Mouse (Mus musculus) neural tube, embryonic 11.5 days (tissue): Measurements from ENCODE around the gene L3mbtl4. TPM values are rescaled to one million over a fixed set of nuclear protein-coding genes. Genes with fewer than 3 reads are reported as not detected.

ENCODE experiments used
- ATAC-seq: fragments of 200-750 bp; cut with Nextera tagmentation; 2 replicates; pipeline ENCODE4 v1.8.0; 2017; ENCODE audit warnings: moderate number of reproducible peaks, mild to moderate bottlenecking, moderate TSS enrichment, moderate library complexity; ENCODE audit not compliant: insufficient read depth, low FRiP score, low TSS enrichment
- DNase-seq: peaks from one replicate; pipeline ENCODE4 v3.0.0-alpha.2; 2015; ENCODE audit warnings: low spot score
- H3K27ac ChIP-seq: fragments of 300-500 bp; sonication (generic); 2 replicates; pipeline ENCODE4 v1.5.1; 2014; ENCODE audit warnings: low read depth, mild to moderate bottlenecking, low read length
- H3K27me3 ChIP-seq: fragments of 300-500 bp; sonication (generic); 2 replicates; pipeline ENCODE4 v1.6.1; 2014; ENCODE audit warnings: mild to moderate bottlenecking, low read length, mixed read lengths; ENCODE audit not compliant: control insufficient read depth, insufficient read depth
- H3K36me3 ChIP-seq: fragments of 300-500 bp; sonication (generic); 2 replicates; pipeline ENCODE4 v1.6.1; 2014; ENCODE audit warnings: mild to moderate bottlenecking, low read length, moderate library complexity, mixed read lengths; ENCODE audit not compliant: control insufficient read depth, insufficient read depth
- H3K4me1 ChIP-seq: fragments of 300-500 bp; sonication (generic); 2 replicates; pipeline ENCODE4 v1.6.1; 2014; ENCODE audit warnings: low read length, mixed read lengths; ENCODE audit not compliant: control insufficient read depth, insufficient read depth
- H3K4me2 ChIP-seq: fragments of 300-500 bp; sonication (generic); 2 replicates; pipeline ENCODE4 v1.6.1; 2014; ENCODE audit warnings: low read depth, mild to moderate bottlenecking, moderate library complexity
- H3K4me3 ChIP-seq: fragments of 300-500 bp; sonication (generic); 2 replicates; pipeline ENCODE4 v1.5.1; 2014; ENCODE audit warnings: low read depth, low read length
- H3K9ac ChIP-seq: fragments of 300-500 bp; sonication (generic); 2 replicates; pipeline ENCODE4 v1.6.1; 2014; ENCODE audit warnings: mild to moderate bottlenecking, low read length
- H3K9me3 ChIP-seq: fragments of 300-500 bp; sonication (generic); 2 replicates; pipeline ENCODE4 v1.6.1; 2016; ENCODE audit warnings: low read length; ENCODE audit not compliant: control insufficient read depth
- WGBS: fragments of 180-500 bp; shearing (Covaris S2); extraction: QIAGEN DNeasy Blood & Tissue Kit; methylation state at CpG from one replicate; pipeline ENCODE4 v1.1.7; 2014; 5-methylcytosine and 5-hydroxymethylcytosine counted together
- polyA plus RNA-seq: library from polyadenylated mRNA; unstranded; fragments of >200 nt; fragmentation: Nextera tagmentation; extraction: Ambion mirVana; gene quantifications from 2 replicates; pipeline ENCODE4 v1.2.1, GENCODE M21; 2014

Gene L3mbtl4
- polyA plus RNA-seq, 1 experiment from 2014 or later: 0.25 TPM

- WGBS: 71% methylated on average over 5 of the region's 5 CpGs
- no peaks in the 10 kb centered on the region for H3K9me3 ChIP-seq
- H3K27ac ChIP-seq: no peak overlapping the region
- DNase-seq (no peak), ATAC-seq (no peak)
- H3K4me2 ChIP-seq: no peak overlapping the region
- H3K27me3 ChIP-seq: no peaks in the 10 kb centered on the region
- H3K4me3 ChIP-seq: no peak overlapping the region
- no peak overlapping the region for H3K9ac ChIP-seq
- H3K36me3 ChIP-seq: no peaks in the 10 kb centered on the region
- H3K4me1 ChIP-seq: no peaks in the 10 kb centered on the region
These were observed 484.8 kb downstream of the L3mbtl4 start for GRCm38 (mm10) chr17:68758428-68758827.

- ATAC-seq (no peak), DNase-seq (no peak)
- Histone ChIP-seq H3K27me3 (no peaks in the 10 kb centered on the region), H3K9ac (no peak overlapping the region), H3K4me2 (no peak overlapping the region), H3K36me3 (no peaks in the 10 kb centered on the region), H3K27ac (no peak overlapping the region), H3K4me3 (no peak overlapping the region), H3K4me1 (no peaks in the 10 kb centered on the region), H3K9me3 (no peaks in the 10 kb centered on the region)
- 89% methylated on average over 3 of the region's 3 CpGs for WGBS
These were observed 485.3 kb downstream of the L3mbtl4 start for GRCm38 (mm10) chr17:68758936-68759335.

- no peaks in the 10 kb centered on the region for H3K27me3 ChIP-seq
- H3K36me3 ChIP-seq: no peaks in the 10 kb centered on the region
- no peaks in the 10 kb centered on the region for H3K4me1 ChIP-seq
- H3K9ac ChIP-seq: no peak overlapping the region
- H3K27ac ChIP-seq: no peak overlapping the region
- no peaks in the 10 kb centered on the region for H3K9me3 ChIP-seq
- no peak for ATAC-seq
- no peak overlapping the region for H3K4me2 ChIP-seq
- 79% methylated on average over 1 of the region's 1 CpGs for WGBS
- H3K4me3 ChIP-seq: no peak overlapping the region
- no peak for DNase-seq
These were observed 486.4 kb downstream of the L3mbtl4 start for GRCm38 (mm10) chr17:68759978-68760377.

- Histone ChIP-seq H3K4me2 (no peak overlapping the region), H3K4me1 (no peaks in the 10 kb centered on the region), H3K9me3 (no peaks in the 10 kb centered on the region), H3K4me3 (no peak overlapping the region), H3K27me3 (no peaks in the 10 kb centered on the region), H3K9ac (no peak overlapping the region), H3K36me3 (no peaks in the 10 kb centered on the region), H3K27ac (no peak overlapping the region)
- 82% methylated on average over 10 of the region's 10 CpGs for WGBS
- DNase-seq (no peak), ATAC-seq (no peak)
These were observed 490.8 kb downstream of the L3mbtl4 start for GRCm38 (mm10) chr17:68764329-68764880.

GRCm38 (mm10) chr17:68769561-68769960 lies 496.0 kb downstream of the L3mbtl4 start:
- H3K4me2 ChIP-seq: no peak overlapping the region
- WGBS: 85% methylated on average over 4 of the region's 4 CpGs

GRCm38 (mm10) chr17:68771046-68771750 lies 497.6 kb downstream of the L3mbtl4 start:
- Histone ChIP-seq H3K4me2 (no peak overlapping the region), H3K36me3 (no peaks in the 10 kb centered on the region), H3K27ac (no peak overlapping the region), H3K9me3 (no peaks in the 10 kb centered on the region), H3K9ac (no peak overlapping the region), H3K4me3 (no peak overlapping the region), H3K4me1 (no peaks in the 10 kb centered on the region), H3K27me3 (no peaks in the 10 kb centered on the region)
- ATAC-seq: no peak
- 79% methylated on average over 7 of the region's 7 CpGs for whole genome bisulfite sequencing
- DNase-seq: no peak

More at GRCm38 (mm10) chr17:68769561-68769960, 496.0 kb downstream of the L3mbtl4 start:
- Histone ChIP-seq H3K27ac (no peak overlapping the region), H3K9me3 (no peaks in the 10 kb centered on the region), H3K27me3 (no peaks in the 10 kb centered on the region), H3K36me3 (no peaks in the 10 kb centered on the region), H3K4me3 (no peak overlapping the region), H3K4me1 (no peaks in the 10 kb centered on the region), H3K9ac (no peak overlapping the region)
- no peak for DNase-seq
- ATAC-seq: no peak

- DNase-seq (no peak), ATAC-seq (no peak)
- no peak overlapping the region for H3K4me2 ChIP-seq
- H3K27me3 ChIP-seq: no peaks in the 10 kb centered on the region
- H3K27ac ChIP-seq: no peak overlapping the region
- no peaks in the 10 kb centered on the region for H3K9me3 ChIP-seq
- H3K9ac ChIP-seq: no peak overlapping the region
- no peaks in the 10 kb centered on the region for H3K36me3 ChIP-seq
- H3K4me3 ChIP-seq: no peak overlapping the region
- no peaks in the 10 kb centered on the region for H3K4me1 ChIP-seq
- WGBS: 85% methylated on average over 4 of the region's 4 CpGs
These were observed 520.1 kb downstream of the L3mbtl4 start for GRCm38 (mm10) chr17:68793741-68794140.

- no peaks in the 10 kb centered on the region for H3K27me3 ChIP-seq
- no peak within 1 kb of the TSS for H3K27ac ChIP-seq
- no peak within 1 kb of the TSS for H3K9ac ChIP-seq
- 87% methylated on average over 6 of the region's 6 CpGs for WGBS
- H3K36me3 ChIP-seq: no peaks in the 10 kb centered on the region
- no peak for DNase-seq
- H3K4me3 ChIP-seq: no peak within 1 kb of the TSS
- H3K4me2 ChIP-seq: no peak within 1 kb of the TSS
- no peaks in the 10 kb centered on the region for H3K4me1 ChIP-seq
- ATAC-seq: no peak
- H3K9me3 ChIP-seq: no peaks in the 10 kb centered on the region
These were observed 552.7 kb downstream of the L3mbtl4 start, which contains the start of gene Tmem200c for GRCm38 (mm10) chr17:68826323-68826722. TSS of gene Tmem200c (plus strand) at chr17:68826623.
